In the genomic region with DNA sequence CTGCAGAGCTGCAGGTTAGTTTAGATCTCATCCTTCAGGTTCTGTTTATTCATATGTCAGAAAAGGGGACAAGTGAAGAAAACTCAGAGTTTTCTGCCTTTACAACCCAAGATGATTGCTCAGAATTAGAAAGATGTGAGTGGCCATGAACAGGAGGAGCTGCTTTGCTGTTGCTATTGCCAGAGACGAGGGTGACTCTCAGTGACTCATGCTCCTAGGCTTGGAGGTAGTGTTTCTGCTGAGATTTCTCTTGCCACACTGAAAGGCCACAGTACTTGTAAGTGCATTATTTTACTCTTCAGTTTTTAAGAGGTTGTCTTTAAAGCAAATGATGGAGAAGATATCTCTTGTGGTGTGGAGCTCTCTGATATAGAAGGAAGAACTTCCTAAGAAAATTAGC, we compare ENCODE assay signal across 12 mouse cellular contexts.
"Had no signal": no experiment of that assay in that cellular context is flagged by ENCODE, and none has a peak within 500 bp of the region (broad histone marks: within the 10 kb centered on the region; RNA-seq: fewer than 3 reads in every experiment).

No protein-coding gene starts in this region.

- DNase-seq: lung, adult 2 months; lung, postnatal 14 days; lung, postnatal 36 days; midbrain, embryonic 14.5 days; retina, postnatal 1 day; right cerebral cortex, adult 18-20 months; right cerebral cortex, postnatal 25 days; right cerebral cortex, postnatal 4 days; spleen, adult 18-20 months; thymus, adult 18-20 months; thymus, postnatal 14 days; thymus, postnatal 36 days had no signal
